Mouse (Mus musculus) 416B (cell line): ENCODE data around the gene Dagla.

Experiments
- DNase-seq: peaks from one replicate; pipeline ENCODE4 v3.0.0; 2011; ENCODE audit warnings: low read depth

The Dagla gene

GRCm38 (mm10) chr19:10279668-10280067 lies 25.0 kb downstream of the Dagla start:
- DNase-seq: peak; percentile 88

DNA sequence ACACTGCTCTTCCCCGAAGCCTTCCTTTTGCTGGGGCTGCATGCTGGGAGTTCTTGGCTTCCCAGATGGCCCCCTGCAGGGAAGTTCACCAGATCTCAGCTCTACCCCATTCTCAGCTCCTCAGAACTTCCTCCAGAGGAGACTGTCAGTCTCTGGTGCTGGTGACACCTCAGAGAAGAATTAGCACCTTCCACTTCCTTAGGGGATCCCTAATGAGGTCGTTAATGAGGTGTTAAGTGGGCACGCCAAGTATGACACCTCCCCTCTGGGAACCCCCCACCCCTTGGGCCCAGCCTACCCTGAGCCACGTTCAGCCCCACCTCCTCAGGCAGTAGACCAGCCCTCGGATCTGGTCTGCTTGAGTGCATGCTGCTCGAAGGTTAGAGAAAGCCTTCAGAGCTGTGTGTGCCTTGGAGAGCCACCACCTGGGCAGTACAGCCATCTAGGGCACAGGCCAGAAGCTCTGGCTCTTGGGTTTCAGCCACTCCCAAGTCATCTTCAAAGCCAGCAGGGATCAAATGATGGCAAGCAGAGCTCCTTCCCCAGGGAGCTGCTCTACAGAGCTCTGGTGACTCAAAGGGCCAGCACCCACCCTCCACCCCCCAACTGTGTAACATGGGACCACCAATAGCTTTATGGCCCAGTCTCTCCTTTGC lies 25.9 kb downstream of the Dagla start:
- no peak for DNase-seq

DNA sequence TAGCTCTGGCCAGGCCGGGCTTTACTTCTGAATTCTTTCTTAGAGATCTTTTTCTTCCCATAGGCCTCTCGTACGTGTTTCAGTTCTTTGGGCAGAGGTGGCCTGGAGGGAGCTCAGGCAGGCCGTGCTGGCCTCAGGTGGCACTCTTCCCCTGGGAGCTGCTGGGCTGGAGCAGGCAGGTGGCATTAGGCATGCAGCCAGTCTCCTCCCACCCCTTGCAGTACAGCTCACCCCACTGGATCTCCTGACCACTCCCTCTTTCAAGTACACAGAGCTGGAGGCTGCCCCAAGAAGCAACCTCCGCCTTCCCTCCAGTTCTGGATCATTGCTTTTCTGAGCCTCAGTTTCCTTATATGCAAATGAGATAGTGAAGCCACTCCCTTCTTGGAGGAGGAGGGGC lies 26.9 kb downstream of the Dagla start:
- no peak for DNase-seq

- DNase-seq: no peak
These were observed 27.3 kb downstream of the Dagla start for GRCm38 (mm10) chr19:10277331-10277730.

- no peak for DNase-seq
These were observed 28.1 kb downstream of the Dagla start for GRCm38 (mm10) chr19:10276483-10277144.

GRCm38 (mm10) chr19:10274056-10274455 lies 30.6 kb downstream of the Dagla start:
- no peak for DNase-seq

DNA sequence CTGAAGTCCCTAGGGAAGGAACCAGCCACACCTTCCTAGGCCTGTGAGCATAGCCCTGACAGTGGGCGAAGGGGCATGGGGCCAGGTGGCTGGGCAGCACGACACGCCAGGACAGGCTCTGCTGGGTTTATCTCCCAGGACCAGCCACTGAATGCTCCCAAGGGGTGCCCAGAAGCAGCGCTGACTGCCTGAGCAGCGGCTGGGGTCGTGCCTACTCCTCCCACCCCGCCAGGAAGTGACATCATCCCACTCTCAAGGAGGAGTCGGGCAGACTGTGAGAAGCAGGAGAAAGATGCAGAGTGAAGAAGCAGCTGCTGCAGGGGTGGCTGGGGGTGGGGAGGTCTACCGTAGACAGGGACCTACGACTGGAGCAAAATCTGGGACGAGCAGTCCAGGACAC lies 31.9 kb downstream of the Dagla start:
- DNase-seq: no peak

DNA sequence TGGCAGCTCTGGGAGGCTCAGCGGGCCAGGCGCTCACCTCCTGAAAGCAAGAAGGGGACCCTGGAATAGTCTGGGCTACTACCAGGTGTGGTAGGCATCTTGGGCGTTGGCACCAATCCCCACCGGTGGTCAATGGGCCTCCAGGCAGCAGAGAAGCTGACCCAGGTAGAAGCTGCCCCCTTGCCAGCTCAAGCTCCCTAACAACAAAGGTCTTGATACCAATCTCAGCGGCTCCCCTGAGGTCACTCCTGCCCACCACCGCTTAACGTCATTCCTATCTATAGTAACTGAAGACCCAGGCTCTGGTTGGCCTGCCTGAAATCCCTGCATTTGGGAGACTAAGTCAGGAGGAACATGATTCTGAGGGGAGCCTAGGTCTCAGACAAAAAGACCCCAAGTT lies 33.1 kb downstream of the Dagla start:
- no peak for DNase-seq

DNA sequence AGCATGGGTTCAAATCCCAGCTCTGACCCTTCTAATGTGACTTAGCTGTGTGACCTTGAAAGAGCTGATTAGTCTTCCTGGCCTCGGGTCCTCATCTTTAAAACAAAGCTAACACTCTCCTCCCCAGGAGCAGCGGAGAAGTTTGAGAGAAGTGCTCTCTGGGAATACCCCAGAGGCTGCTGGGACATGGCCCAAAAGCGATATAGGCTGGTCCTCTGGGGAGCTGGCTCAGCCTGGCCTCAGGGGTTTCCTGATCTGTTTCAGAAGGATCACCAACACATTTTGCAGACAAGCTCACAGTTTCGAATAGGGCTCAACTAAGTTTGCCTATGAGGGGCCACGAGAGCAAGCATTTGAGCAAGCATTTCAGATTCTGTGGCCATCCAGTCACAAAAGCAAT lies 34.3 kb downstream of the Dagla start:
- DNase-seq: no peak

DNA sequence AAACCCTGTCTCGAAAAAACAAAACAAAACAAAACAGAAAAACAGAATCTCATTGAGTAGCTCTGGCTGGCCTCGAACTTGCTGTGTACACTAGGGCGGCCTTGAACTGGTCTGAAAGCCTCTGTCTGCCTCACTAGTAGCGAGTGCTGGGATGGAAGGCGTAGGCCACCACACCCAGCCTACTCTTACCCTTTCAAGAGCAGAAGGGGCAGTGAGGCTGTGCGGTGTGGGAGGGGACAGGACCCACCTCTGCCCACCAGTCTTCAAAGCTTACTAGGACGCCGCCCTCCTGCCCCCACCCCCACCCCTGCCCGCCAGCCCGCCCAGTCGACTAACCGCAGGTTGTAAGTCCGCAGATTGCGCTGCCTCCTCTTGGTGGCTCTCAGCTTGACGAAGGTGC lies 35.8 kb downstream of the Dagla start:
- no peak for DNase-seq

- DNase-seq: peak; percentile 47
These were observed 36.7 kb downstream of the Dagla start for GRCm38 (mm10) chr19:10267953-10268352.

DNA sequence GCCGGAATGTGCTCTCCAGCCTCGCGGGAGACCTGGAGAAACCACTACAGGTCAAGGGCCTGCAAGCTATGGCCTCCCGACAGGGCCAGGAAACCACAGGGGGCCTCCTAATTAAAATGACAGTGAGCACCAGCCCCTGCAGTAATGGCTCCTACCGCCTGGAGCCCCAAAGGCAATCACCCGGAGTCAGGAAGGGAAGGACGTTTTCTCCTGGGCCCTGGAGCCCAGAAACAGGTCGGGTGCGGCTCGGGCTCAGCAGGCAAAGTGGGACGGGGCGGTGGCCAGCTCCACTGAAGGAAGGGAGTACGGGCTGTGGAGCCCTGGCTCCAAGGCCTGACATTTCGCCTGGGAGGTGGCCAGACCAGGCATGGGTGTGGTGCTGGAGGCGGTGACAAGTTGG lies 37.6 kb downstream of the Dagla start:
- DNase-seq: no peak

- peak; percentile 78 for DNase-seq
These were observed 38.4 kb downstream of the Dagla start for GRCm38 (mm10) chr19:10266196-10266850.

DNA sequence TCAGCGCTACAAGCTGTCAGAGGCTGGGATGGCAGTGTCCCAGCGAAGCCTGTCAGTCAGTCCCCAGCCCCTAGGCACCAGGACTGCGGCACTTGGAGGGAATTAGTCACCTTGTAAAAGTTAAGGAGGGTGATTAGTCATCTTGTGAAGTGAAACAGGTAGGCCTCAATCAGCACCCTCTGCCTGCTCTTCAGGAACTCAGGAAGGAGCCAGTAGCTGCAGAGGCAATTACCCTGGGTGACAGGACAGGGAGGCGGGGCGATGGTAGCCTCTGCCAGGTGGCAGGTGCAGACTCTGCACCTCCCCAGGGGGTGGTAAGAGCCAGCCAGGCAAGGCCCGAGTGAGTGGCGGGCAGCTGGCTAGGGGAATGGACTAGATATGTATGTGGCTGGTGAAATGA lies 43.3 kb downstream of the Dagla start:
- no peak for DNase-seq

DNA sequence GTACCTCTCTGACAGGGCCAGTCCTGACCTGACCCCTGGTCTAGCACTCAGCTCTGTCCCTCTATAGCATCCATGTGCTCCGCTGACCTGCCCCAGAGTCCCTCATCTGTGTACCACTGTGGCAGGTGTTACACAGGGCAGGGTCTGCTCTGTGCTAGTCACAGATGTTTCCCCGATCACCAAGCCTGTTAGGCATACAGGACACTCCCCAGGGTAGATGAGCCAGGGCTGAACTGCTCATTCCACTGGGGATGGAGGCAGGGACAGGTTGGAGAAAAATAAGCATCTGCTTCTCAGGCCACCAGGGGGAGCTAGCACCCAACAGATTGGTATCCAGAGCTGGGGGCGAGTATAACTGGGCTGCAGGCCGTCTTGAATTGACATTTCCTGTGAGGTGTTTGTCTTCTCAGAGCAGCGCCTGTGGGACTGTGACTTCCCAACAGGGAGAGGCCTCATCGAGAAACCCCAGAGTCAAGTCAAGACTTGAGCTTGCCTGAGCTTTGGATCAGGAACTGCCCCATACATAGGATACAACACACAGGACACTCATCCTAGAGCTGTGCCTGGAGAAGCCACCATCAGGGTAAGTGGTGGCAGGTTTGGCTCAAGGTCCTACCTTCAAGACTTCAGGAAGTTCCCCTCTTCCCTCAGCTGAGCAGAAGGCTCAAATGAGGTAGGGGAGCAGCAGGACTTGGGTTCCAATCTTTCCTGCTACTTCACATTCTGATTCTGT lies 46.2 kb downstream of the Dagla start:
- peak; percentile 74 for DNase-seq

DNA sequence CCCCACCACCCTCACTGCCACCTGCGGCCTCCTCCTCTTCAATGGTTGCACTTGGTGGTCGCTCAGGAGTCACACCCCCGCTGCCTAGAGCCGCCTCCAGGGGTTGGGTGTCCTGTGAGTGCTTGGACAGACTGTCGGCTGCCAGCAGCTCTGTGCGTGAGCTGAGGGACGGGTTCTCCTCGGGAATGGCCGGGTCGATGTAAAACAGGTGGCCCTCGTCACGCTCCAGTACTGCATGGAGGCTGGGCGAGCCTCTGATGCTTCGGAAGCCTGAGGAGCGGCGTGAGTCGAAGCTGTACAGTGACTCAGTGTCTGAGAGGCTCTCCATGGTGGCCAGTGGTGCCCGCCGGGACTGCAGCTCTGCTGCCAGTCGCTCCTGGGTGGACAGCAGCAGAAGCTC lies 56.5 kb downstream of the Dagla start:
- DNase-seq: no peak

DNA sequence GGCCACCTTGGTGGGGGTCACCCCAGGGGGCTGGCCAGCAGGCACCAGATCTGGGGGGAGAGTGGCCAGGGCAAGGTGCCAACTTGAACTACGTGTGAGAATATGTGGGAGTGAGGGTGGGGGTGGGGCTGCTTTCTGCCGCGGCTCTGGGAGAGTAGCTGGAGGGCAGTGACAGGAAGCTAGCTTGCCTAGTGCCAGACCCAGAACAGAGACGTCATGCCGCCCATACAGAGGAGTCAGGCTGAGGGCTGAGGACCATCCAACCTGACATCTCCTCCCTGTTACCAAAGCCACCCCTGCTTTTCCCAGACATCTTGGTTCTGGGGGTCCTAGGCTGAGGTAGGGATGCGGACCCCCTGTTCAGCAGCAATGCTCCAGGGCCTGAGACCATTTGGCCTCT lies 57.5 kb downstream of the Dagla start:
- DNase-seq: no peak

GRCm38 (mm10) chr19:10244183-10244582 lies 60.5 kb downstream of the Dagla start:
- peak; percentile 58 for DNase-seq

DNA sequence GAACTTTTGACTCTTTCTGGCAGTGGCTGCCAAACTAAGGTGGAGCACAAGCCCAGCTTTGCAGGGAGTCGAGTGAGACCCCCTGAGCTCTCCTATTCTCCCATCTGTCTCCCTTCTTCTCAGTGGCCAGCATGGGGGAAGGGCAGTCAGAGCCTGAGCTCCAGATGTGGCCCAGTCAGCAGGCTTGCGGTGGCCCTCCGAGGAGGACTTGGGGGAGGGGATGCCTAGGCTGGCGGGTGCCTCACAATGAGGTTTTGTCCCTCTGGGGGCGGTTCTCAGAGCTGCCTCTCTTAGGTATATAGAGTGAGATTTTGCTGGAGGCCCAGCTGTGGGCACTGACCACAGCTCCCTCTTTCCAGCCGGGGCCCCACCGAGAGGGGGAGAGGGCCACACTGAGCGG lies 61.8 kb downstream of the Dagla start:
- no peak for DNase-seq

DNA sequence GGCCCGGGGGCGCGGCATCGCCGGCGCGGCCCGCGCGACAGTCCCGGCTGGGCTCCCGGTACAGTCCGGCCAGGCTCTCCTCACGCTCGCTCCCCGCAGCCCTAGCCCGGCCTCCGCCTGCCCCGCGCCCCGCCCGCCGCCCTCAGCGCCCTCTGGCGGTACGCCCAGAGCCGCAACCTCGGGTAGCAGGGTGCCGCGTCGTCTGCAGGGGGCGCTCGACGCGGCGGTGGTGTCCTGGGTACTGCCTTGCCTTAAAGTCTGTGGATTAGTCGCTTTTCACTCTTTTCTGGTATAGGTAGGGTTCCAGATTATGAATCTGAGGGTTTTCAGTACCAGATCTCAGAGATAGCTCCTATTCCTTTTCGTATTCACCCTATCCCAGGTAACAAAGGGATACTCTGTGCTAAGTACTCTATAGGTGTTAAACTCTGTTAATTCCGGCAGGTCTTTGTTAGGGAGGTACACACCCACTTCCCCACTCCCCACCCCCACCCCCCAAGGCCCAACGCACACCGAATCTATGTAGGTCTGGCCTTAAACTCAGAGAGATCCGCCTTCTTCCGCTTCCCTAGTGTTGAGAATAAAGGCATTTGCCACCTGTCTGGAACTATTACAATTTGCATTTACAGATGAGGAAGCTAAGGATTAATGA lies 63.9 kb downstream of the Dagla start, which contains the start of gene Myrf:
Gene Myrf, minus strand, starts transcription at position 95 of the 652 bp plus-strand sequence.
- no peak for DNase-seq

DNA sequence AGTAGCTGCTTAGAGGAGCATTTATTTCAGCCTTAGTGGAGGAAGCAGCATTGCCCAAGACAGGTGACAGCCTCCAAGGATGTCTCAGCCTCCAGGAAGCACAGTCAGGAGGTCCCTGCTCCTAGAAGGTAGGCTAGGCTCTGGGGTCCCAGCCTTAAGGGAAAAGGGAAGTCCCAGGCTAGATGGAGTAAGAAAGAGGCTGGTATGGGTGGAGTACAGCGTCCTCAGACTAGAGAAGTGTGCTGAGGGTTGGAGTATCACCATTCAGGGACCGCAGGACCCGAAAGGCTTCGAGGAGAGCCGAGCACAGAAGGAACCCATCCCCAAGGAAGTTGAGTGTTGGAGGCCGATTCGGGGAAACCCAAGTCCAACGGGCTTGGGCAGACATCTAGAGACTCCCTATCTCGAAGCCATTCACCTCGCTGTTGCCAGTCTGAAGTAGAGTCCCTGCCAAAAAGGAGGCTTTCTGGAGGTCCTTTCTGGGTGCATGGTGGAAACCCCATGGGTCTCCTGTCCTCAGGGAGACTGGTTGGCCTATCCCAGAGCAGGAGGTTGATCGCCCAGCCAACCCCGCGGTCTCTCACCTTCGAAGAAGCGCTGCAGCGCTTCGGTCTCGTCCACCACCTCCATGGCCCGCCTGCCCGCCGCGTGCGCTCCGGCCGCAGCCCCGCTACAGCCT lies 64.6 kb downstream of the Dagla start:
- DNase-seq: no peak

DNA sequence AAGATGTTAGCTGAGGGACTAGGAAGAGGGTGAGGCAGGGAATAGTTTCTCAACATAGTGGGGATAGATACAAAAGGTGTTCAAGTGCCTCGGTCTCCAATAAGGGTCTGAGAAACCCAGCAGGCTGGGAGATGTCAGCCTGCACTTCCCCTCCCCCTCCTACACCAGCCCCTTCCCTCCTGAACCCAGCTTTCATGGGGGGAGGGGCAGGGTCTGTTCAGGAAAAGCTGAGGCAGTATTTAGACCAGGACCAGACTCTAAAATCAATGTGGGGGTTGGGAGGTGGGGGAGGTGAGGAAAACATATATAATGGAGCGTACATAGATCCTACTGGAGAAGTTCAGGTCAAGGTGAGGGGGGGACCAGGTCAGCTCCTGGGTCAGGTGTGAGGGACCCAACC lies 65.3 kb downstream of the Dagla start:
- DNase-seq: no peak
